ENCODE assay signal across 12 mouse cellular contexts in genomic region chr11:101450394-101450793, GRCm38 (mm10). TPM values are rescaled to one million over a fixed set of nuclear protein-coding genes. Genes with fewer than 3 reads are reported as not detected.
DNase-seq lines count a peak whose midpoint lies in the region; ATAC-seq and TF ChIP-seq lines count a peak whose summit lies in the region.
"Had no signal": no experiment of that assay in that cellular context is flagged by ENCODE, and none has a peak within 500 bp of the region (broad histone marks: within the 10 kb centered on the region; RNA-seq: fewer than 3 reads in every experiment).

No protein-coding gene starts in this region.

- no peak for ATAC-seq in lung, postnatal 0 days
- ATAC-seq: forebrain, embryonic 15.5 days; Patski had no signal

- H3K4me3 ChIP-seq in heart, adult 2 months, result no peak overlapping the region
- no peak overlapping the region for H3K4me3 ChIP-seq in heart, embryonic 10.5 days
- H3K4me3 ChIP-seq in lung, postnatal 0 days (ENCODE audit: low read depth, low read length), result no peak overlapping the region
- H3K4me3 ChIP-seq: forebrain, embryonic 15.5 days had no signal

- H3K27ac ChIP-seq in heart, adult 2 months, result no peak overlapping the region
- H3K27ac ChIP-seq in heart, embryonic 10.5 days, result no peak overlapping the region
- H3K27ac ChIP-seq in lung, postnatal 0 days (ENCODE audit: low read length), result no peak overlapping the region
- H3K27ac ChIP-seq: forebrain, embryonic 15.5 days had no signal

- 83% methylated on average over 3 of the region's 3 CpGs for WGBS in heart, adult 2 months
- 74% methylated on average over 3 of the region's 3 CpGs for WGBS in heart, embryonic 10.5 days
- 79% methylated on average over 3 of the region's 3 CpGs for WGBS in lung, postnatal 0 days

- H3K9ac ChIP-seq in heart, adult 2 months (ENCODE audit: low read depth, low read length), result no peak overlapping the region
- H3K9ac ChIP-seq in lung, postnatal 0 days (replicated peaks; ENCODE audit: low read depth), result no peak overlapping the region
- H3K9ac ChIP-seq: forebrain, embryonic 15.5 days had no signal

- TF ChIP-seq POLR2A in heart, adult 2 months (IDR thresholded peaks at IDR 0.05; ENCODE audit: insufficient read depth, low read depth, low read length), result no peak

- H3K36me3 ChIP-seq in heart, adult 2 months (ENCODE audit: control insufficient read depth, insufficient read depth, low read length), result peaks cover 4% of the 10 kb centered on the region; the same call in 1 of the 2 replicates
- H3K36me3 ChIP-seq in heart, embryonic 10.5 days, result peaks cover 7% of the 10 kb centered on the region
- H3K36me3 ChIP-seq in lung, postnatal 0 days (ENCODE audit: insufficient read depth, low read length), result no peaks in the 10 kb centered on the region

- H3K4me1 ChIP-seq in heart, adult 2 months (ENCODE audit: control insufficient read depth, insufficient read depth, low read length), result peaks cover 8% of the 10 kb centered on the region
- peaks cover 22% of the 10 kb centered on the region for H3K4me1 ChIP-seq in heart, embryonic 10.5 days
- H3K4me1 ChIP-seq in lung, postnatal 0 days (ENCODE audit: insufficient read depth, low read depth, low read length), result peaks cover 9% of the 10 kb centered on the region; the same call in 1 of the 2 replicates

- no peaks in the 10 kb centered on the region for H3K9me3 ChIP-seq in heart, embryonic 10.5 days
- no peaks in the 10 kb centered on the region for H3K9me3 ChIP-seq in lung, postnatal 0 days (ENCODE audit: low read length)
- H3K9me3 ChIP-seq: forebrain, embryonic 15.5 days had no signal

- peak; percentile 35 for TF ChIP-seq CTCF in heart, adult 2 months (IDR thresholded peaks at IDR 0.05)
- TF ChIP-seq CTCF in lung, postnatal 0 days (IDR thresholded peaks at IDR 0.05), result peak; percentile 55

- peaks cover 5% of the 10 kb centered on the region for H3K79me2 ChIP-seq in heart, adult 2 months (replicated peaks; ENCODE audit: control insufficient read depth, insufficient read depth, low read length)

- no peak for DNase-seq in heart, adult 2 months
- no peak for DNase-seq in heart, embryonic 10.5 days (ENCODE audit: low spot score)
- DNase-seq in thymus, postnatal 0 days (ENCODE audit: low spot score), result peak; percentile 29
- no peak for DNase-seq in thymus, postnatal 10 days (ENCODE audit: low spot score in 2 of 2)
- DNase-seq in lung, postnatal 0 days (ENCODE audit: low spot score), result no peak
- DNase-seq in urinary bladder, postnatal 14 days (ENCODE audit: low spot score), result no peak
- no peak for DNase-seq in right cerebral cortex, postnatal 4 days
- DNase-seq in layer of hippocampus, adult 9-11 months, result no peak
- DNase-seq: kidney, adult 8-10 months had no signal

- no peak for TF ChIP-seq EP300 in heart, adult 2 months (IDR thresholded peaks at IDR 0.05; ENCODE audit: insufficient read depth, low read depth, low read length)
- TF ChIP-seq EP300 in lung, postnatal 0 days (IDR thresholded peaks at IDR 0.05), result no peak

- intact Hi-C loops in heart, adult 2 months (cut with DNase I), result no loop called here

- no peak overlapping the region for H3K4me2 ChIP-seq in lung, postnatal 0 days (replicated peaks; ENCODE audit: low read depth, low read length)
- H3K4me2 ChIP-seq: forebrain, embryonic 15.5 days; midbrain, embryonic 11.5 days had no signal

- H3K27me3 ChIP-seq in heart, adult 2 months (ENCODE audit: control insufficient read depth, insufficient read depth, low read length), result no peaks in the 10 kb centered on the region
- H3K27me3 ChIP-seq in heart, embryonic 10.5 days (ENCODE audit: insufficient read depth, poor library complexity, severe bottlenecking), result no peaks in the 10 kb centered on the region
- no peaks in the 10 kb centered on the region for H3K27me3 ChIP-seq in lung, postnatal 0 days (replicated peaks; ENCODE audit: insufficient read depth, low read length)
- H3K27me3 ChIP-seq: forebrain, embryonic 15.5 days; Patski had no signal

RNA-seq across cellular contexts. Expression of gene Ifi35, which starts 2.2 kb away (rescaled TPM):
- 10 to 100 TPM; 11.5 to 12.6 TPM for total RNA-seq in heart, adult 2 months (2021)
- polyA plus RNA-seq in heart, adult 2 months (2012; rRNA removed), result 25.5 and 29.4 TPM in 2 replicates
- polyA plus RNA-seq in heart, embryonic 10.5 days (2016; fragmentation: Nextera tagmentation; extraction: Ambion mirVana), result 9.4 and 9.8 TPM in 2 replicates
- 86.4 and 87.4 TPM in 2 replicates for polyA plus RNA-seq in thymus, postnatal 0 days (2015; fragmentation: Nextera tagmentation; extraction: Ambion mirVana)
- polyA plus RNA-seq in lung, postnatal 0 days (2015; fragmentation: Nextera tagmentation; extraction: Ambion mirVana), result 48.1 and 50.6 TPM in 2 replicates

RNA-seq across cellular contexts. Expression of gene Rpl27, which starts 8.3 kb away (rescaled TPM):
- 10 to 100 TPM; 38.3 to 48.4 TPM for total RNA-seq in heart, adult 2 months (2021)
- 234 and 242 TPM in 2 replicates for polyA plus RNA-seq in heart, adult 2 months (2012; rRNA removed)
- polyA plus RNA-seq in heart, embryonic 10.5 days (2016; fragmentation: Nextera tagmentation; extraction: Ambion mirVana), result 311 and 360 TPM in 2 replicates
- 550 and 596 TPM in 2 replicates for polyA plus RNA-seq in thymus, postnatal 0 days (2015; fragmentation: Nextera tagmentation; extraction: Ambion mirVana)
- polyA plus RNA-seq in lung, postnatal 0 days (2015; fragmentation: Nextera tagmentation; extraction: Ambion mirVana), result 221 and 251 TPM in 2 replicates

RNA-seq across cellular contexts. Expression of gene Rnd2, which starts 14.4 kb away (rescaled TPM):
- total RNA-seq in heart, adult 2 months (2021), result 1 to 10 TPM; 6.5 to 8.0 TPM
- 5.8 and 9.8 TPM in 2 replicates for polyA plus RNA-seq in heart, adult 2 months (2012; rRNA removed)
- 34.2 and 42.7 TPM in 2 replicates for polyA plus RNA-seq in heart, embryonic 10.5 days (2016; fragmentation: Nextera tagmentation; extraction: Ambion mirVana)
- 3.7 and 4.6 TPM in 2 replicates for polyA plus RNA-seq in thymus, postnatal 0 days (2015; fragmentation: Nextera tagmentation; extraction: Ambion mirVana)
- 7.5 and 9.4 TPM in 2 replicates for polyA plus RNA-seq in lung, postnatal 0 days (2015; fragmentation: Nextera tagmentation; extraction: Ambion mirVana)

RNA-seq across cellular contexts. Expression of gene Vat1, which starts 15.6 kb away (rescaled TPM):
- 10 to 100 TPM; 20.4 to 21.4 TPM for total RNA-seq in heart, adult 2 months (2021)
- 29.6 and 35.0 TPM in 2 replicates for polyA plus RNA-seq in heart, adult 2 months (2012; rRNA removed)
- 33.1 and 41.1 TPM in 2 replicates for polyA plus RNA-seq in heart, embryonic 10.5 days (2016; fragmentation: Nextera tagmentation; extraction: Ambion mirVana)
- 24.7 and 25.3 TPM in 2 replicates for polyA plus RNA-seq in thymus, postnatal 0 days (2015; fragmentation: Nextera tagmentation; extraction: Ambion mirVana)
- 76.4 and 88.1 TPM in 2 replicates for polyA plus RNA-seq in lung, postnatal 0 days (2015; fragmentation: Nextera tagmentation; extraction: Ambion mirVana)

RNA-seq across cellular contexts. Expression of gene Ptges3l, which starts 25.3 kb away (rescaled TPM):
- total RNA-seq in heart, adult 2 months (2021), result 10 to 100 TPM; 50.6 to 58.3 TPM
- polyA plus RNA-seq in heart, adult 2 months (2012; rRNA removed), result 56.8 and 81.6 TPM in 2 replicates
- polyA plus RNA-seq in heart, embryonic 10.5 days (2016; fragmentation: Nextera tagmentation; extraction: Ambion mirVana), result 57.6 and 95.1 TPM in 2 replicates
- polyA plus RNA-seq in thymus, postnatal 0 days (2015; fragmentation: Nextera tagmentation; extraction: Ambion mirVana), result 1.8 TPM in 2 replicates
- polyA plus RNA-seq in lung, postnatal 0 days (2015; fragmentation: Nextera tagmentation; extraction: Ambion mirVana), result 6.5 and 7.3 TPM in 2 replicates
